Mouse (Mus musculus) A20 (cell line): ENCODE data around the gene Tmem270.

Experiments
- DNase-seq: peaks from one replicate; pipeline ENCODE4 v3.0.0-alpha.2; 2011; ENCODE audit warnings: low read depth, low spot score

Tmem270 gene

GRCm38 (mm10) chr5:134887447-134888335 lies 18.8 kb downstream of the Tmem270 start:
- no peak for DNase-seq

- no peak for DNase-seq
Observed at GRCm38 (mm10) chr5:134883077-134883476, 23.5 kb downstream of the Tmem270 start.

GRCm38 (mm10) chr5:134876801-134877200 lies 29.7 kb downstream of the Tmem270 start:
- no peak for DNase-seq

- DNase-seq, result no peak
Observed at GRCm38 (mm10) chr5:134875245-134875644, 31.3 kb downstream of the Tmem270 start.

GRCm38 (mm10) chr5:134873956-134874879 lies 32.3 kb downstream of the Tmem270 start:
- no peak for DNase-seq

GRCm38 (mm10) chr5:134873034-134873433 lies 33.5 kb downstream of the Tmem270 start:
- DNase-seq, result no peak

- no peak for DNase-seq
Observed at GRCm38 (mm10) chr5:134872597-134872996, 33.9 kb downstream of the Tmem270 start.

GRCm38 (mm10) chr5:134868506-134868905 lies 38.0 kb downstream of the Tmem270 start:
- DNase-seq, result no peak

- DNase-seq, result no peak
Observed at GRCm38 (mm10) chr5:134867320-134868144, 39.0 kb downstream of the Tmem270 start.

GRCm38 (mm10) chr5:134865158-134865557 lies 41.4 kb downstream of the Tmem270 start:
- no peak for DNase-seq

GRCm38 (mm10) chr5:134861902-134862497 lies 44.5 kb downstream of the Tmem270 start:
- no peak for DNase-seq

GRCm38 (mm10) chr5:134859193-134859592 lies 47.3 kb downstream of the Tmem270 start:
- no peak for DNase-seq

GRCm38 (mm10) chr5:134858378-134858777 lies 48.2 kb downstream of the Tmem270 start:
- no peak for DNase-seq

GRCm38 (mm10) chr5:134852873-134853272 lies 53.7 kb downstream of the Tmem270 start:
- DNase-seq, result no peak
